Mouse (Mus musculus): ENCODE measurements around the gene Anxa11. TPM values are rescaled to one million over a fixed set of nuclear protein-coding genes. Genes with fewer than 3 reads are reported as not detected.

Gene Anxa11
- total and polyA plus RNA-seq, 3 experiments: 7.6 to 40.5 TPM; not detected in 1

- H3K4me3 ChIP-seq (ENCODE audit: control insufficient read depth in 1 of 2, insufficient read depth in 1 of 2, low read depth in 2 of 2, low read length in 2 of 2): no peak overlapping the region
- TF ChIP-seq POLR2AphosphoS5 (IDR thresholded peaks at IDR 0.05; ENCODE audit: borderline replicate concordance, low read depth, low read length) (no peak), ZNF384 (IDR thresholded peaks at IDR 0.05; ENCODE audit: low read depth, low read length) (no peak), ZMIZ1 (IDR thresholded peaks at IDR 0.05; ENCODE audit: low read depth, low read length) (no peak), POLR2AphosphoS2 (IDR thresholded peaks at IDR 0.05; ENCODE audit: low read length) (no peak)
- H3K27me3 ChIP-seq (ENCODE audit: control insufficient read depth in 1 of 2, insufficient read depth in 2 of 2, low read length in 2 of 2): no peaks in the 10 kb centered on the region
- peaks cover 4 to 13% of the 10 kb centered on the region in 2 experiments; a peak in 3 of 4 replicates for H3K4me1 ChIP-seq (ENCODE audit: control insufficient read depth in 1 of 2, insufficient read depth in 2 of 2, low read length in 2 of 2)
- H3K36me3 ChIP-seq (ENCODE audit: control insufficient read depth in 1 of 2, insufficient read depth in 2 of 2, low read length in 2 of 2): peaks cover 0 to 7% of the 10 kb centered on the region in 2 experiments; a peak in 2 of 4 replicates
- H3K9ac ChIP-seq (ENCODE audit: control insufficient read depth, low read depth, low read length, poor library complexity, severe bottlenecking): no peak overlapping the region
- DNase-seq (ENCODE audit: low read depth, low spot score): no peak
- no peaks in the 10 kb centered on the region for H3K79me2 ChIP-seq (ENCODE audit: control insufficient read depth, insufficient read depth, low read length, poor library complexity)
- no peaks in the 10 kb centered on the region for H3K9me3 ChIP-seq (replicated peaks; ENCODE audit: insufficient read depth, low read length)
- no peak overlapping the region for H3K27ac ChIP-seq (ENCODE audit: control insufficient read depth, low read depth, low read length)
Measured at GRCm38 (mm10) chr14:25850433-25850832, 8.5 kb downstream of the Anxa11 start.

DNA sequence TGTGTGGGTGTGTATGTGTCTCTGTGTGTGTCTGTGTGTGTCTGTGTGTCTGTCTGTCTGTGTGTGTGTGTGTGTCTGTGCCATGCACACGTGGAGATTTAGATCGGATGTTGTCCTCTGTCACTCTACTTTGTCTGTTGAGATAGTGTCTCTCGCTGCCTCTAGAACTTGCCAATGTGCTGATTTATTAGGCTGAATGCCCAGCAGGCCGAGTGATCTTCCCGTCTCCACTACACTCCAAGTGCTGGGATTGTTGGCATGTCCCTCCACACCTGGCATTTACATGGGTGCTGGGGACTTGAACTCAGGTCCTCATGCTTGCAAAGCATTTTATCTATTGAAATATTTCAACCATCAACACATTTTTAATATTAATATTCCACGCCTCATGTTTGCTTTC lies 9.2 kb downstream of the Anxa11 start:
- Histone ChIP-seq H3K27me3 (ENCODE audit: control insufficient read depth in 1 of 2, insufficient read depth in 2 of 2, low read length in 2 of 2) (no peaks in the 10 kb centered on the region), H3K9me3 (replicated peaks; ENCODE audit: insufficient read depth, low read length) (no peaks in the 10 kb centered on the region), H3K9ac (ENCODE audit: control insufficient read depth, low read depth, low read length, poor library complexity, severe bottlenecking) (no peak overlapping the region), H3K4me1 (ENCODE audit: control insufficient read depth in 1 of 2, insufficient read depth in 2 of 2, low read length in 2 of 2) (peaks cover 11 to 20% of the 10 kb centered on the region in 2 experiments), H3K27ac (ENCODE audit: control insufficient read depth, low read depth, low read length) (no peak overlapping the region), H3K36me3 (ENCODE audit: control insufficient read depth in 1 of 2, insufficient read depth in 2 of 2, low read length in 2 of 2) (peaks cover 0 to 12% of the 10 kb centered on the region in 2 experiments; a peak in 2 of 4 replicates), H3K79me2 (ENCODE audit: control insufficient read depth, insufficient read depth, low read length, poor library complexity) (no peaks in the 10 kb centered on the region), H3K4me3 (ENCODE audit: control insufficient read depth in 1 of 2, insufficient read depth in 1 of 2, low read depth in 2 of 2, low read length in 2 of 2) (no peak overlapping the region)
- DNase-seq (ENCODE audit: low read depth, low spot score): no peak
- TF ChIP-seq ZNF384 (IDR thresholded peaks at IDR 0.05; ENCODE audit: low read depth, low read length) (no peak), MYC (IDR thresholded peaks at IDR 0.05; ENCODE audit: low read depth, low read length) (no peak), TAL1 (IDR thresholded peaks at IDR 0.05; ENCODE audit: low read length) (no peak), POLR2AphosphoS2 (IDR thresholded peaks at IDR 0.05; ENCODE audit: low read length) (no peak), ZKSCAN1 (IDR thresholded peaks at IDR 0.05; ENCODE audit: low read depth, low read length) (no peak), ZC3H11A (IDR thresholded peaks at IDR 0.05; ENCODE audit: low read depth, low read length) (no peak), HCFC1 (IDR thresholded peaks at IDR 0.05; ENCODE audit: low read depth, low read length) (no peak), NELFE (IDR thresholded peaks at IDR 0.05; ENCODE audit: low read depth, low read length) (no peak), MAZ (IDR thresholded peaks at IDR 0.05; ENCODE audit: low read depth, low read length) (no peak), SMC3 (IDR thresholded peaks at IDR 0.05; ENCODE audit: low read depth, low read length) (no peak), USF2 (IDR thresholded peaks at IDR 0.05; ENCODE audit: borderline replicate concordance in 1 of 2, insufficient read depth in 1 of 2, low read depth in 1 of 2, low read length in 2 of 2) (no peak)

DNA sequence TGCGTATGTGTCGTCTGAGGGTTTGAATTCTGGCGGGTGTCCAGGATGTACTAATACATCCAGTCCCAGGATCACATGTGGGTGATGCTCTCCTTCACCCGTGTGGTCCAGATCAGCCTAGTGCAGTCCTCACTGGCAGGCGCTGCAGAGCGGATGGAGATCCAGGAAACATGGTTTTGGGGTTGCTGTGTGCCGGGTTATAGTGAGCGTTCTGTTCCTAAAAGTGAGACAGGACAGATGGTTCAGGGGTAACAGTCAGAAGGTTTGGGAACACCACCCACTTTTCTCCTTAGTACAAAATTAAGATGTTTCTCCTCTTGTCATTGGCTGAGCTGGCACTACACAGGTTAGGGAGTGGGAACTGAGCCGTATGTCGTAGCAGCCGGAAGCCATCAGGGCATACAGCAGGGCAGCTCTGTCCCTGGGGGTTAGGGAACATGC lies 10.2 kb downstream of the Anxa11 start:
- no peaks in the 10 kb centered on the region for H3K9me3 ChIP-seq (replicated peaks; ENCODE audit: insufficient read depth, low read length)
- TF ChIP-seq GABPA (IDR thresholded peaks at IDR 0.05; ENCODE audit: low read depth, low read length) (no peak), NELFE (IDR thresholded peaks at IDR 0.05; ENCODE audit: low read depth, low read length) (no peak), POLR2AphosphoS5 (IDR thresholded peaks at IDR 0.05; ENCODE audit: borderline replicate concordance, low read depth, low read length) (no peak)
- no peak overlapping the region for H3K27ac ChIP-seq (ENCODE audit: control insufficient read depth, low read depth, low read length)
- H3K4me1 ChIP-seq (ENCODE audit: control insufficient read depth in 1 of 2, insufficient read depth in 2 of 2, low read length in 2 of 2): peaks cover 19 to 25% of the 10 kb centered on the region in 2 experiments
- no peaks in the 10 kb centered on the region for H3K79me2 ChIP-seq (ENCODE audit: control insufficient read depth, insufficient read depth, low read length, poor library complexity)
- H3K4me3 ChIP-seq (ENCODE audit: control insufficient read depth in 1 of 2, insufficient read depth in 1 of 2, low read depth in 2 of 2, low read length in 2 of 2): no peak overlapping the region
- no peak for DNase-seq (ENCODE audit: low read depth, low spot score)
- no peaks in the 10 kb centered on the region for H3K27me3 ChIP-seq (ENCODE audit: control insufficient read depth in 1 of 2, insufficient read depth in 2 of 2, low read length in 2 of 2)
- peaks cover 0 to 19% of the 10 kb centered on the region in 2 experiments; a peak in 2 of 4 replicates for H3K36me3 ChIP-seq (ENCODE audit: control insufficient read depth in 1 of 2, insufficient read depth in 2 of 2, low read length in 2 of 2)
- no peak overlapping the region for H3K9ac ChIP-seq (ENCODE audit: control insufficient read depth, low read depth, low read length, poor library complexity, severe bottlenecking)

Measured in MEL (cell line).